Mouse (Mus musculus) embryonic facial prominence, embryonic 11.5 days (tissue): ENCODE measurements around the gene Exo1. TPM values are rescaled to one million over a fixed set of nuclear protein-coding genes. Genes with fewer than 3 reads are reported as not detected.

Source experiments
- ATAC-seq: fragments of 200-750 bp; cut with Nextera tagmentation; replicated peaks from 2 replicates; pipeline ENCODE4 v1.8.0; 2017; ENCODE audit warnings: low read depth; ENCODE audit not compliant: insufficient number of reproducible peaks, low FRiP score, low TSS enrichment
- DNase-seq: peaks from one replicate; pipeline ENCODE4 v3.0.0-alpha.2; 2015; ENCODE audit warnings: low spot score
- H3K27ac ChIP-seq: fragments of 300-500 bp; sonication (generic); replicated peaks from 2 replicates; pipeline ENCODE4 v1.5.1; 2014; ENCODE audit warnings: mild to moderate bottlenecking, low read depth, low read length, control low read depth
- H3K27me3 ChIP-seq: fragments of 300-500 bp; sonication (generic); 2 replicates; pipeline ENCODE4 v1.6.1; 2014; ENCODE audit warnings: mild to moderate bottlenecking, low read length, moderate library complexity, mixed read lengths; ENCODE audit not compliant: control insufficient read depth, insufficient read depth
- H3K36me3 ChIP-seq: fragments of 300-500 bp; sonication (generic); replicated peaks from 2 replicates; pipeline ENCODE4 v1.6.1; 2014; ENCODE audit warnings: low read depth, mild to moderate bottlenecking, low read length, moderate library complexity, mixed read lengths; ENCODE audit not compliant: control insufficient read depth, insufficient read depth
- H3K4me1 ChIP-seq: fragments of 300-500 bp; sonication (generic); 2 replicates; pipeline ENCODE4 v1.6.1; 2014; ENCODE audit warnings: low read length, mixed read lengths; ENCODE audit not compliant: control insufficient read depth, insufficient read depth
- H3K4me2 ChIP-seq: fragments of 300-500 bp; sonication (generic); 2 replicates; pipeline ENCODE4 v1.6.1; 2014; ENCODE audit warnings: low read depth, mild to moderate bottlenecking, control low read depth, low read length, moderate library complexity
- H3K4me3 ChIP-seq: fragments of 300-500 bp; sonication (generic); 2 replicates; pipeline ENCODE4 v1.5.1; 2014; ENCODE audit warnings: low read depth, low read length, control low read depth
- H3K9ac ChIP-seq: fragments of 300-500 bp; sonication (generic); replicated peaks from 2 replicates; pipeline ENCODE4 v1.6.1; 2014; ENCODE audit warnings: mild to moderate bottlenecking, control low read depth, low read length
- H3K9me3 ChIP-seq: fragments of 300-500 bp; sonication (generic); replicated peaks from 2 replicates; pipeline ENCODE4 v1.6.1; 2016; ENCODE audit warnings: mild to moderate bottlenecking, low read length, inconsistent platforms, mixed read lengths; ENCODE audit not compliant: control insufficient read depth
- WGBS: fragments of 180-500 bp; shearing (Covaris S2); extraction: QIAGEN DNeasy Blood & Tissue Kit; methylation state at CpG from one replicate; pipeline ENCODE4 v1.1.7; 2014; 5-methylcytosine and 5-hydroxymethylcytosine counted together
- polyA plus RNA-seq: library from polyadenylated mRNA; unstranded; fragments of >200 nt; fragmentation: Nextera tagmentation; extraction: Ambion mirVana; gene quantifications from 2 replicates; pipeline ENCODE4 v1.2.1, GENCODE M21; 2014

Gene Exo1
- polyA plus RNA-seq, 1 experiment from 2014 or later, result 162 TPM

GRCm38 (mm10) chr1:175936282-175936737 lies 55.9 kb downstream of the Exo1 start:
- ATAC-seq (peak; percentile 71), DNase-seq (peak; percentile 94)
- Histone ChIP-seq H3K27me3 (no peaks in the 10 kb centered on the region), H3K9me3 (no peaks in the 10 kb centered on the region), H3K9ac (0 out of 2 replicates have a peak overlapping the region, but pooled peaks have one; percentile 28), H3K36me3 (no peaks in the 10 kb centered on the region), H3K4me3 (no peak overlapping the region), H3K4me1 (no peaks in the 10 kb centered on the region), H3K27ac (no peak overlapping the region), H3K4me2 (0 out of 2 replicates have a peak overlapping the region, but pooled peaks have one; percentile 21)
- WGBS, result 12% methylated on average over 11 of the region's 11 CpGs

GRCm38 (mm10) chr1:175938731-175939130 lies 58.4 kb downstream of the Exo1 start:
- 84% methylated on average over 3 of the region's 3 CpGs for WGBS
- no peaks in the 10 kb centered on the region for H3K36me3 ChIP-seq
- no peaks in the 10 kb centered on the region for H3K4me1 ChIP-seq
- DNase-seq (no peak), ATAC-seq (no peak)
- H3K4me3 ChIP-seq, result no peak overlapping the region
- H3K27me3 ChIP-seq, result no peaks in the 10 kb centered on the region
- H3K9me3 ChIP-seq, result no peaks in the 10 kb centered on the region
- no peak overlapping the region for H3K9ac ChIP-seq
- H3K4me2 ChIP-seq, result no peak overlapping the region
- no peak overlapping the region for H3K27ac ChIP-seq

GRCm38 (mm10) chr1:175943168-175943567 lies 62.8 kb downstream of the Exo1 start:
- no peak overlapping the region for H3K4me3 ChIP-seq
- H3K9me3 ChIP-seq, result no peaks in the 10 kb centered on the region
- H3K36me3 ChIP-seq, result no peaks in the 10 kb centered on the region
- H3K9ac ChIP-seq, result no peak overlapping the region
- H3K4me2 ChIP-seq, result no peak overlapping the region
- no peaks in the 10 kb centered on the region for H3K27me3 ChIP-seq
- DNase-seq (no peak), ATAC-seq (no peak)
- WGBS, result 92% methylated on average over 7 of the region's 7 CpGs
- H3K4me1 ChIP-seq, result no peaks in the 10 kb centered on the region
- no peak overlapping the region for H3K27ac ChIP-seq

- H3K4me2 ChIP-seq, result no peak overlapping the region
- no peak overlapping the region for H3K27ac ChIP-seq
- no peaks in the 10 kb centered on the region for H3K4me1 ChIP-seq
- no peaks in the 10 kb centered on the region for H3K36me3 ChIP-seq
- no peaks in the 10 kb centered on the region for H3K9me3 ChIP-seq
- ATAC-seq (no peak), DNase-seq (no peak)
- no peak overlapping the region for H3K9ac ChIP-seq
- no peak overlapping the region for H3K4me3 ChIP-seq
- no peaks in the 10 kb centered on the region for H3K27me3 ChIP-seq
- WGBS, result 83% methylated on average over 4 of the region's 4 CpGs
These were observed 66.4 kb downstream of the Exo1 start for GRCm38 (mm10) chr1:175946718-175947315.

GRCm38 (mm10) chr1:175950421-175950820 lies 70.0 kb downstream of the Exo1 start:
- no peak overlapping the region for H3K27ac ChIP-seq
- DNase-seq (peak; percentile 56), ATAC-seq (0 out of 2 replicates have a peak, but pooled peaks have one; percentile 75)
- no peaks in the 10 kb centered on the region for H3K27me3 ChIP-seq
- no peaks in the 10 kb centered on the region for H3K4me1 ChIP-seq
- H3K9me3 ChIP-seq, result no peaks in the 10 kb centered on the region
- no peak overlapping the region for H3K9ac ChIP-seq
- H3K4me2 ChIP-seq, result no peak overlapping the region
- no peaks in the 10 kb centered on the region for H3K36me3 ChIP-seq
- 51% methylated on average over 3 of the region's 3 CpGs for WGBS
- H3K4me3 ChIP-seq, result no peak overlapping the region

- DNase-seq (no peak), ATAC-seq (no peak)
- Histone ChIP-seq H3K9me3 (no peaks in the 10 kb centered on the region), H3K27ac (no peak overlapping the region), H3K4me2 (no peak overlapping the region), H3K36me3 (no peaks in the 10 kb centered on the region), H3K4me1 (no peaks in the 10 kb centered on the region), H3K4me3 (no peak overlapping the region), H3K27me3 (no peaks in the 10 kb centered on the region), H3K9ac (no peak overlapping the region)
- WGBS, result 83% methylated on average over 2 of the region's 2 CpGs
These were observed 70.5 kb downstream of the Exo1 start for GRCm38 (mm10) chr1:175950851-175951250.

GRCm38 (mm10) chr1:175961786-175962185 lies 81.4 kb downstream of the Exo1 start:
- DNase-seq (no peak), ATAC-seq (no peak)
- Histone ChIP-seq H3K9ac (no peak overlapping the region), H3K36me3 (no peaks in the 10 kb centered on the region), H3K4me2 (no peak overlapping the region), H3K9me3 (no peaks in the 10 kb centered on the region), H3K4me1 (no peaks in the 10 kb centered on the region), H3K4me3 (no peak overlapping the region), H3K27me3 (no peaks in the 10 kb centered on the region), H3K27ac (no peak overlapping the region)
- WGBS, result 93% methylated on average over 2 of the region's 2 CpGs
